Mouse (Mus musculus): Measurements from ENCODE around the gene Kdm1b. TPM values are rescaled to one million over a fixed set of nuclear protein-coding genes. Genes with fewer than 3 reads are reported as not detected.

Kdm1b gene
- polyA plus RNA-seq, 1 experiment from 2014 or later, result 15.4 TPM

DNA sequence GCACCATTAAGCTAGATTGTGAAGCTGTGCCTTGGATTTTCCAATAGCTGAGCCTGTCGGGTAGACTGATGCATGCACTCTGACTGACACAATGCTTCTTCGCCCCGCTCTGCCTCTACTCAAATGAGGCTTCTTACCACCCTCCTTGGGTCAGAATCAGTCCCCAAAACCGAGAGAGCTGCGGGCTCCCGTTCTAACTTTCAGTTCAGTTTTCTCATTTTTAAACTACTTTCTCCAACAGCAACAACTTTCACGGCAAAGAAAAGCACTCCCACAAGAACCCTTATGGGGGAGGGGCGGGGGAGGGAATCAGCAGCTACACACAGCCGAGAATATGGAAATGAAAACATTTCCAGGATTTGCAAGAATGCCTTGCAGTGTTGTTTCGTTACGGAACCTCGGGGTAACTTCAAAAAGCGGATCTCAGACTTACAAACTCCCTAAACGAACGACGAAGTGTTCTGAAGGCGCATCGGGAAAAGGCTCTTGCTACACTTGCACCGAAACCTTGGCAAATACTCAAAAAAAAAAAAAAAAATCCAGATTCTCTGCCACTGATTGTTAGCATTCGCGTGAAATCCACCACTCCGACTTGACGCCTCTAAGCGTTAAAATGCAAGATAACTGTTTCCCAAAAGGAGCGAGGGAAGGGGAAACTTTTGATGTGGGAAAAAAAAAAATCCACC lies 61.7 kb downstream of the Kdm1b start:
- under 1% methylated on average over 25 of the region's 25 CpGs for WGBS
- no peak for ATAC-seq (ENCODE audit: insufficient number of reproducible peaks, insufficient read depth, low FRiP score, low read depth)
- Histone ChIP-seq H3K27ac (ENCODE audit: low read length) (peak overlapping the region; percentile 100), H3K36me3 (ENCODE audit: control insufficient read depth, insufficient read depth, low read length) (peaks cover 13% of the 10 kb centered on the region), H3K27me3 (ENCODE audit: control insufficient read depth, insufficient read depth, low read length) (no peaks in the 10 kb centered on the region), H3K9me3 (ENCODE audit: control insufficient read depth, low read depth, low read length) (no peaks in the 10 kb centered on the region), H3K4me3 (ENCODE audit: low read depth, low read length) (peak overlapping the region; percentile 84), H3K4me1 (ENCODE audit: control insufficient read depth, insufficient read depth, low read length) (peaks cover 15% of the 10 kb centered on the region), H3K4me2 (replicated peaks; ENCODE audit: low read depth, low read length) (peak overlapping the region; percentile 72), H3K9ac (replicated peaks; ENCODE audit: low read depth, low read length) (peak overlapping the region; percentile 93)

DNA sequence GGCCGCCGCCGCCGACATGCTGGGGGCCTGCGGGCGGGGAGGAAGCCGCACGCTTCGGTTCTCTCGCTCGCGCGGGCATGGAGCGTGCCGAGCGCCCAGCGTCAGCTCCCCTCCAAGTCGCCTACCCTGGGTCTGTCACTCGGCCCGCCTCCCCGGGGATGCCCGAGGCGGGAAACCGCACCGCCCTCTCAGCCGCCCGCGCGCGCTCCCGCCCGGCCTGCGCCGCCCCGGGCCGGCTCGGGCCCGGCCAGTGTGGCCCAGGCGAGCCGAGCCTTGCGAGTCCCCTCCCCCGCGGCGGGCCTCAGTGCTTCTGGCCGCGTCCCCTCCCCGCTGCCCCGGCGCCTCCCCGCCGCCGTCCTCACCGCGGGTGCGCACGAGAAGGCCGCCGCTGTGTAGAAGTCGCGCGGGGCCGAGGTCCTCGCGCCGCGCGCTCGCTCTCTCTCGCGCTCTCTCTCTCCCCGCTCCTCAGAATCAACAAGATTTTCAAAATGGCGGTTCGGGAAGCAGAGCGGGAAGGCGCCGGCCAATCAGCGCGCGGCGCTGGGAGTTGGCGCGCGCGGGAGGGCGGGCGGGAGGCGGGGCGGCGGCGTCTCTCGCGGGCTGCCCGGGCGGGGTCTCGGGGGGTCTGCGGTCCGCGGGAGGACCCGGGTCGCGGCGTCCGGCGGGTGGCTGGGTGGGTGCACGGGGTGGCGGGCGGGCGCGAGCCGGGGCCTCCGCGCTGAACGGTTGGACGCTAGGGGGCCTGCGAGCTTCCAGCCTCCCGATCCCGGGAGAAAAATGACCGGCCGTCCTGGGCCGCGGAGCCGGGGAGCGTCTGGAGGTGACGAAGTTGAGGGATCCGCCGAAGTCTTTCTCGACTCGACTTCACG lies 62.6 kb downstream of the Kdm1b start, which contains the start of gene Dek:
Gene Dek, minus strand, starts transcription at position 491 of the 869 bp plus-strand sequence.
- Histone ChIP-seq H3K4me2 (replicated peaks; ENCODE audit: low read depth, low read length) (peak within 1 kb of the TSS; percentile 72), H3K9me3 (ENCODE audit: control insufficient read depth, low read depth, low read length) (no peaks in the 10 kb centered on the region), H3K27ac (ENCODE audit: low read length) (peak within 1 kb of the TSS; percentile 100), H3K9ac (replicated peaks; ENCODE audit: low read depth, low read length) (peak within 1 kb of the TSS; percentile 93), H3K27me3 (ENCODE audit: control insufficient read depth, insufficient read depth, low read length) (no peaks in the 10 kb centered on the region), H3K4me1 (ENCODE audit: control insufficient read depth, insufficient read depth, low read length) (peaks cover 15% of the 10 kb centered on the region), H3K4me3 (ENCODE audit: low read depth, low read length) (peak within 1 kb of the TSS; percentile 84), H3K36me3 (ENCODE audit: control insufficient read depth, insufficient read depth, low read length) (peaks cover 9% of the 10 kb centered on the region)
- peak; percentile 92 for ATAC-seq (ENCODE audit: insufficient number of reproducible peaks, insufficient read depth, low FRiP score, low read depth)
- 1% methylated on average over 118 of the region's 129 CpGs for WGBS

DNA sequence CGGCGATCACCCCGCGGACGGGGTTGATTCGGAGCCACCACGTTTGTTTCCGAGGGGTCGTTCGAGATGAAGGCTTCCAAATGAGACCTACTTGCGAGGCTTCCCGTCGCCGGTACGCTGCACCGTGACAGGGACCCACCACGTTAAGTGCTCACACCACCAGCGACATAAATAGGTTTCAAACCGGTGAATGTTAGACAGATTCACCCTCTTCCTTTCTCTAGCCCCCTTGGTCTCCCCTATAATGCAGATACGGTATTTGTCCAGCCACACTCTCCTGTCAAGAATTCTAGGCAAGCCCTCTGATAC lies 63.2 kb downstream of the Kdm1b start:
- Histone ChIP-seq H3K9me3 (ENCODE audit: control insufficient read depth, low read depth, low read length) (no peaks in the 10 kb centered on the region), H3K4me1 (ENCODE audit: control insufficient read depth, insufficient read depth, low read length) (peaks cover 15% of the 10 kb centered on the region), H3K4me3 (ENCODE audit: low read depth, low read length) (peak overlapping the region; percentile 84), H3K27me3 (ENCODE audit: control insufficient read depth, insufficient read depth, low read length) (no peaks in the 10 kb centered on the region), H3K27ac (ENCODE audit: low read length) (peak overlapping the region; percentile 100), H3K4me2 (replicated peaks; ENCODE audit: low read depth, low read length) (peak overlapping the region; percentile 72), H3K36me3 (ENCODE audit: control insufficient read depth, insufficient read depth, low read length) (peaks cover 3% of the 10 kb centered on the region; the same call in 1 of the 2 replicates), H3K9ac (replicated peaks; ENCODE audit: low read depth, low read length) (peak overlapping the region; percentile 93)
- under 1% methylated on average over 20 of the region's 20 CpGs for whole genome bisulfite sequencing
- ATAC-seq (ENCODE audit: insufficient number of reproducible peaks, insufficient read depth, low FRiP score, low read depth), result no peak

DNA sequence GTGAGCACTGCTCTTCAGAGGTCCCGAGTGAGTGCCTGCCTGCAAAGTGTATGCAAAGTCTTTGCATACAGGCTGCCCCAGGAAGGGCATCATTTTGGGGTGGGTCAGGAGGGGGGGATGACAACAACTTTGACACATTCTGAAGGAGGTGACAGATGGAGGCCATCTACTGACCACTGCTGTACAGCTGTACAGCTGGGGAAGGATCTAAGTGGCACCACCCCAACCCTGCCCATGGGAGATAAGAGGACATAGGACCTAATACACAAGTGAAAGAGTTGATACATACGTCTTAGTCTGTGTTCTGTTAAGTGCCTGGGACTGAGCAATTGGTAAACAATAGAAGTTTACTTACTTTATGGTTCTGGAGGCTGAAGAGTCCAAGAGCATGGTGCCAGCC lies 65.9 kb downstream of the Kdm1b start:
- Histone ChIP-seq H3K36me3 (ENCODE audit: control insufficient read depth, insufficient read depth, low read length) (no peaks in the 10 kb centered on the region), H3K9me3 (ENCODE audit: control insufficient read depth, low read depth, low read length) (no peaks in the 10 kb centered on the region), H3K27me3 (ENCODE audit: control insufficient read depth, insufficient read depth, low read length) (no peaks in the 10 kb centered on the region), H3K4me3 (ENCODE audit: low read depth, low read length) (no peak overlapping the region), H3K9ac (replicated peaks; ENCODE audit: low read depth, low read length) (no peak overlapping the region), H3K4me2 (replicated peaks; ENCODE audit: low read depth, low read length) (no peak overlapping the region), H3K27ac (ENCODE audit: low read length) (no peak overlapping the region), H3K4me1 (ENCODE audit: control insufficient read depth, insufficient read depth, low read length) (peaks cover under 1% of the 10 kb centered on the region)
- 61% methylated on average over 2 of the region's 2 CpGs for WGBS
- no peak for ATAC-seq (ENCODE audit: insufficient number of reproducible peaks, insufficient read depth, low FRiP score, low read depth)

DNA sequence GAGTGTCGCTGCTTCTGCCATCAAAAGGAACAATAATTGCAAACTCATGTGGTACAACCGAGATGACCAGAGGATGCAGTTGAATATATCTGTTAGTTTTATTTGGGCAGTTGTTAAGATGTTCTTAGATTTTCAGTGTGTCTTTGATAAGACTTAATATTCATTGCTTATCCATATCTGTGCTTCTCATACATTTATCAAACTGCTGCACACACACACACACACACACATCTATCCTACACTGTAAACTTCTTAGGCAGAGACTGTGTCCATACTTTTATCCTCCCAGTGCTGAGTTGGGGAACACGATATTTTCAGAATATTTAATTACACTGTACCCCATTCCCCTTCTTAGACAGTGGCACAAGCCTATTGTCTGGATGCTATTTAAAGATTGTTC lies 67.9 kb downstream of the Kdm1b start:
- 83% methylated on average over 3 of the region's 3 CpGs for WGBS
- Histone ChIP-seq H3K4me3 (ENCODE audit: low read depth, low read length) (no peak overlapping the region), H3K27ac (ENCODE audit: low read length) (no peak overlapping the region), H3K4me1 (ENCODE audit: control insufficient read depth, insufficient read depth, low read length) (no peaks in the 10 kb centered on the region), H3K9me3 (ENCODE audit: control insufficient read depth, low read depth, low read length) (no peaks in the 10 kb centered on the region), H3K27me3 (ENCODE audit: control insufficient read depth, insufficient read depth, low read length) (no peaks in the 10 kb centered on the region), H3K9ac (replicated peaks; ENCODE audit: low read depth, low read length) (no peak overlapping the region), H3K36me3 (ENCODE audit: control insufficient read depth, insufficient read depth, low read length) (no peaks in the 10 kb centered on the region), H3K4me2 (replicated peaks; ENCODE audit: low read depth, low read length) (no peak overlapping the region)
- ATAC-seq (ENCODE audit: insufficient number of reproducible peaks, insufficient read depth, low FRiP score, low read depth), result no peak

DNA sequence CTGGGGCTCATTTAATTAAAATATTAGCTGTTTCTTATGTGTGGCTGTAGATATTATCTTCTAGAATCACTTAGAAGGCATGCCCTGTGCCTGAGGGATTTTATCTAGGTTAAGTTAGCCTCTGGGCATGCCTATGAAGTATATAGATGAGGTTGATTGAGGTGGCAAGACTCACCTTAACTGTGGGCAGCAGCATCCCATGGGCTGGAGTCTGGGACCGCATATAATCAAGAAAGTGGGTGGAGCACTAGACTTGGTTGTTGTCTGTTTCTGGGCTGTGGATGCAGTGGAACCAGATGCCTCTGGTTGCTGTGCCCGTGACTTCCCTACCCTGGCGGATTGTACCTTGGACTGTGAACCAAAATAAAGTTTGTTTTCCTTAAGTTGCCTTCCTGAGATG lies 68.8 kb downstream of the Kdm1b start:
- ATAC-seq (ENCODE audit: insufficient number of reproducible peaks, insufficient read depth, low FRiP score, low read depth), result no peak
- no peak overlapping the region for H3K9ac ChIP-seq (replicated peaks; ENCODE audit: low read depth, low read length)
- WGBS, result 86% methylated on average over 3 of the region's 3 CpGs

DNA sequence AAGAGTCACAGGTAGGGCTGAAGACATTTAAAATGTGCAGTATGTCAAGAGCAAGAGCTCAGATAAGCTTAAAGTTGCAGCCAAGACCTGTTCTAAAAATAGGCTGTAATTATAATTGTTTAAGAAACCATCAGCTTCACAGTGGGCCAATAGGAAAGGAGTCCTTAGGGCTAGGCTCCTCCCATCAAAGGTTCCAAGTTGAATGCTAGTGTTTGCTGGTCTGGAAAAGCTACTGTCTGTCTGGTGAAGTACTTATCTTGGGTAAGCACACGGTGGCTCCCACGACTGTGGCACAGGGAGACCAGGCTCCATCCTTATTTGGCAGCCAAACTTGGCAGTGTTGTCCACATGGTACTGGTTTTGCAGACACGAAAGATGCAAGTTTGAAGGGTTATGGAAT lies 69.6 kb downstream of the Kdm1b start:
- ATAC-seq (ENCODE audit: insufficient number of reproducible peaks, insufficient read depth, low FRiP score, low read depth), result peak; percentile 37; the same call in 1 of the 2 replicates
- Histone ChIP-seq H3K9me3 (ENCODE audit: control insufficient read depth, low read depth, low read length) (no peaks in the 10 kb centered on the region), H3K27ac (ENCODE audit: low read length) (no peak overlapping the region), H3K9ac (replicated peaks; ENCODE audit: low read depth, low read length) (no peak overlapping the region), H3K27me3 (ENCODE audit: control insufficient read depth, insufficient read depth, low read length) (no peaks in the 10 kb centered on the region), H3K36me3 (ENCODE audit: control insufficient read depth, insufficient read depth, low read length) (no peaks in the 10 kb centered on the region), H3K4me1 (ENCODE audit: control insufficient read depth, insufficient read depth, low read length) (no peaks in the 10 kb centered on the region), H3K4me3 (ENCODE audit: low read depth, low read length) (no peak overlapping the region), H3K4me2 (replicated peaks; ENCODE audit: low read depth, low read length) (no peak overlapping the region)
- 66% methylated on average over 3 of the region's 3 CpGs for WGBS

More for the DNA sequence above, 68.8 kb downstream of the Kdm1b start:
- Histone ChIP-seq H3K27me3 (ENCODE audit: control insufficient read depth, insufficient read depth, low read length) (no peaks in the 10 kb centered on the region), H3K36me3 (ENCODE audit: control insufficient read depth, insufficient read depth, low read length) (no peaks in the 10 kb centered on the region), H3K4me3 (ENCODE audit: low read depth, low read length) (no peak overlapping the region), H3K4me1 (ENCODE audit: control insufficient read depth, insufficient read depth, low read length) (no peaks in the 10 kb centered on the region), H3K4me2 (replicated peaks; ENCODE audit: low read depth, low read length) (no peak overlapping the region), H3K9me3 (ENCODE audit: control insufficient read depth, low read depth, low read length) (no peaks in the 10 kb centered on the region), H3K27ac (ENCODE audit: low read length) (no peak overlapping the region)

DNA sequence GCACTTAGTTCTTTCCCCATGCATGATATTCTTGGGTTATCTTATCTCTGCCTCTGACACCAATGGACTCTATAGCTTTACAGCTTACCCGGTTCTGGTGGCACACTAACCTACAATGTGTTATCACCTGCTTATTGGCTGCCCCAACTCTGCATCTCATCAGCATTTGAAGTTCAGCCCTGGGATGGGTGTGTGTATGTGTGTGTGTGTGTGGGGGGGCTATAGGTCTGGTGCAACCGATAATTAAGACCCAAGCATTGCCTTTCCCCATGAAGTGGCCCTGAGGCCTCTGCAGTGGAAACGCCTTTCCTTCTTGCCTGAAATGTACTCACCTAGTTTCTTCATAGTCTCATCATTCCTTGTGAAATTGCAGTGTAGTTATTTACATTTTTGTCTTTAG lies 72.7 kb downstream of the Kdm1b start:
- ATAC-seq (ENCODE audit: insufficient number of reproducible peaks, insufficient read depth, low FRiP score, low read depth), result no peak
- 83% methylated on average over 3 of the region's 3 CpGs for WGBS
- H3K27ac ChIP-seq (ENCODE audit: low read length), result no peak overlapping the region
- H3K4me1 ChIP-seq (ENCODE audit: control insufficient read depth, insufficient read depth, low read length), result no peaks in the 10 kb centered on the region
- H3K9me3 ChIP-seq (ENCODE audit: control insufficient read depth, low read depth, low read length), result no peaks in the 10 kb centered on the region
- no peaks in the 10 kb centered on the region for H3K27me3 ChIP-seq (ENCODE audit: control insufficient read depth, insufficient read depth, low read length)
- no peak overlapping the region for H3K4me3 ChIP-seq (ENCODE audit: low read depth, low read length)
- H3K36me3 ChIP-seq (ENCODE audit: control insufficient read depth, insufficient read depth, low read length), result no peaks in the 10 kb centered on the region
- H3K4me2 ChIP-seq (replicated peaks; ENCODE audit: low read depth, low read length), result no peak overlapping the region
- no peak overlapping the region for H3K9ac ChIP-seq (replicated peaks; ENCODE audit: low read depth, low read length)

All from stomach, embryonic 14.5 days (tissue).